Mouse (Mus musculus) ovary, postnatal 14 days (tissue): ENCODE results near the gene Dlgap1.
A peak's percentile ranks its signal among the peaks of the same experiment; 100 is the strongest.

Experiments used
- DNase-seq: peaks from one replicate; pipeline ENCODE4 v3.0.0; 2022; ENCODE audit warnings: low spot score

Dlgap1 gene

DNA sequence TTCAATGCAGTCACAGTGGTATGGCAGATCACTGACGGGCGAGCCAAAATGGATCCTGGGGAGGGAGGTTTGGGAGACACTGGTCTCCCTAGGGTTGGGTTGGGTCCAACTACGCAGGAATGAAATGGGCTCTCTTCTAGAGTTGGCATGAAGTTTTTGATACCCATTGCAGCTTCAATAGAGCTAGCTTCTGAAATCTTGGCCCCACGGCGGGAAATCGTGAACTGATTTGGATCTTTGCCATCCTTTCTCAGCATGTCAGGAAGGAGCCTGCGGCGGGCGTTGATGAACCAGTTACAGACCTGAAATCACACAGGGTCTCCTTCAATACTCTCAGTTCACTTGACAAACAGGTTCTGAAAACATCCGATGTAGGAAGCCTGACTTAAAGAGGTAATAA is 876.1 kb downstream of the Dlgap1 start:
- no peak for DNase-seq

DNA sequence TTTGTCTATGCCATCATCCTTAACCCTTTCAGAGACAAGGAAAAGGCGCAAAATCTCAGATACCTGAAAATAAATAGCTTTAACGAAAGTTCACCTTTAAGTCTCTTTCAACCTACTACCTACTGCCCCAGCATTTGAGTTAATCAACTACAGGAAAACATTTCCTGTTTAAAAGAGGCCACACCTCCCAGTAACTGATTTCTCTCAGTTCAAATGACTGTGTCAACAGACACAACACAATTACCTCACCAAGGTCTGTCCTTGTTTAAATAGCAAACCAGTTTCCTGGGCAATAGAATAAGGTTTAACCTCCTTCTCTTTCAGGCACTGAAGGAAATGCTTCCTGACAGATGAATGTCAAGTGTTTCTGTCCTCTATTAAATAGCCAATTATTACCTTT is 876.7 kb downstream of the Dlgap1 start:
- no peak for DNase-seq

DNA sequence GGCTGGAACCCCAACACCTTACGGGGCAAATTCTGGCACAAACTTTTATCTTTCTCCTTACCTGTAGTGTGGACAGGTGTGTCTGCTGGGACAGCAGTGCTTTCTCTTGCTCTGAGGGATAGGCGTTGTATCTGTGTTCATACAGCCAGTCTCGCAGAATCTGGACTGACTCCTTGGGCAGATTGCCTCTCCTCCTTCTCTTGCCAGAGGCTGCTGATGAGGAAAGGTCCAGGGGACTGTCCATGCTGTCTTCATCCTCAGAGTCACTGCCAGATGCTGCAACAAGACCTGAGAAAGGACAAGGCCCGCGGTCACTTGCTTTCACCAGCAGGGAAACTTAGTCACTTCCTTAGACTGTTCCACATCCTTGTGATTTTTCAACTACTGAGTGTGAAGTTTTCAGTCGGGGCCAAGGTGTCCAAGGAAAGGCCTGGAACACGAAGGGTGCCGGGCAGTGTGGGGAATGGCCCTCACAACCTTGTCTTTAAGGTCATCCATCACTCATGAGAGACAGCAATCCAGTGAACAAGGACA is 877.3 kb downstream of the Dlgap1 start:
- no peak for DNase-seq

DNA sequence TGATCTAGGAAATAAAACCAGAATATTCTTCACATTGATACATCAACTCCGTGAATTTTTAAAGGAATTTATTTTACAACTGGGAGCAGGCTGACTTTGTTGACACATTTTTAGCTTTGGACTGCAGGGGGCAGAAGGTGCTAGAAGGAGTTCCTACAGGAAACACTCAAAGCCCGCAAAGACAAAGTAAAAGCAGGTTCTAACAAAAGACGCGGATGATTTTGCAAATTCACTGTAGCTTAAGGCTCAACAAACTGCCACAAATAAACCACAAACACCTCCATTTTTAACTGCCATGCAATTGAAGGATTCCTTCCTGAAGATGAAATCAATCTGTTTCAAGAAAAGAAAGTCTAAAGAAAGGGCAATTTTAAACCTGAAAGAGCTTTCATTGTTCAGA is 878.2 kb downstream of the Dlgap1 start:
- no peak for DNase-seq

DNA sequence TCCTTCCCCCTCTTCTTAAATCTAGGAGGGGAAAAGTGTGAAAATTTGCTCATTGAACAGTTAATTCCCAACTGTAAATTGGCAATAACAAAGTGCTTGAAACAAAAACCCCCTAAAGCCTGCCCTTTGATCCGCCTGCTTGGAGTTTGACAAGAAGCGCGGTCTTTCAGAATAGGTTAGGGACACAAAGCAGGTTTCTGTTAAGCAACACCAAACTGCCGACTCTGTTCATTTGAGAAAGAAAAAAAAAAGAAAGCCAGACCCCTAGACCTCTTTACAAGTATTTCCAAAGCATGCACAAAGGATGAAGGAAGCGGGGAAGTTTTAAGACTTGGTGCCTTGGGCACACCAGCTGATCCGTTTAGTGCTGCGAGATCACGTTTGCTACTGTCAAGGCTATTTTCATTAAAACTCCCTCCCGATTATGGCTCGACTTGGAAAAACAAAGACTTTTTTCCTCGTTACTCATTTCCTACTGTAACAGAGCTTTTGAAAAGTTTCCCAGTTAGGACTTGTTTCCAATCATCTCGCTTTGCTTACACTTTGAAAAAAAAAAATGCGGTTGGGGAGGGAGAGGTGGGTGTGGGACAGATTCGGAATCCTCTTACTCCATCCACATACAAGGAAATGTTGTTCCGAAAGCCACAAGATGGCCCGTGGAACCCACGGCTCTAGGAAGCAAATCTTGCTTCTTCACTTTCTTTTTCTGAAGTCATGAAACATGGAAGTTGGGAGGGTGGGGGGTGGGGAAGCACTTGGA is 879.1 kb downstream of the Dlgap1 start:
- no peak for DNase-seq

- DNase-seq, result no peak
Measured at GRCm38 (mm10) chr17:70848511-70849398, 879.9 kb downstream of the Dlgap1 start.

DNA sequence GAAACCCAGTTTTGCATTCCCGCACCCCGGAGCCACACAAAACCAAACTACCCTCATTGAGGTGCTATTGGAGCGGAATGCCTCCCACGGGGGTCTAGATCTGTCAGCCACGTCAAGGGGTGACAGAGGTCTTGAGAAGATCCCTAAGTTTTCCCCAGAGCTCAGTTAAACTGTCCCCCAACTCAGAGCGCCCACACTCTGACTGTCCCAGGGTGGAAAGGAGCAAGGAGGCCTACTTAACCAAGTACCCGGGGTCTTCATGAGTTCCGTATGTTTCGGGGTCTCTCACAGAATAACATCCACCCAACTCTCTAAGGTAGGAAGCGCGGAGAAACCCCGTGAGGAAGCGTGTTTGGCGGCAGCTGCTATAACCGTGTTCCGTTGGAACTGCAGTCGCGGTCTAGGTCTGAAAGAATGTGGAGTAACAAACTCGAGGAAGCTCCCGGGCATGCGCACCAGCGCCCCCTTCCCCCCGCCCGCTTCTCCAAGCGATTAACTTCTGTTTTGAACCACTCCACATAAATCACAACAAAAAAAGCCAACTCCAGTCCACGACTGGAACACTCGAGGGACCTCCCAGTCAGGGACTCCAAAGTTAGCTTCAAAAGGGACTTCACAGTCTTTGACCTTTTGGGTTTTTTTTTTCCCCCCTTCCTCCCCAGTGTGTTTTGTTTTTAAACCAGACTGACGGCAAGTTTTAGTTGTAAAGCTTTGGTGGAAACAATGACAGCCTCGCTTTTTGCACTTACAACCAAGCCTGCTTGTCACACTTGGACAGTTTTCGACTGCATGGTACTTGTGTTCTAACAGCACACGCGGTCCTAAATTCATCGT is 880.7 kb downstream of the Dlgap1 start:
- peak; percentile 87 for DNase-seq

- peak; percentile 57 for DNase-seq
Measured at GRCm38 (mm10) chr17:70850233-70850995, 881.5 kb downstream of the Dlgap1 start.

- peak; percentile 72 for DNase-seq
Measured at GRCm38 (mm10) chr17:70850996-70851991, 882.4 kb downstream of the Dlgap1 start.

GRCm38 (mm10) chr17:70852011-70852685 is 883.3 kb downstream of the Dlgap1 start:
- no peak for DNase-seq

DNA sequence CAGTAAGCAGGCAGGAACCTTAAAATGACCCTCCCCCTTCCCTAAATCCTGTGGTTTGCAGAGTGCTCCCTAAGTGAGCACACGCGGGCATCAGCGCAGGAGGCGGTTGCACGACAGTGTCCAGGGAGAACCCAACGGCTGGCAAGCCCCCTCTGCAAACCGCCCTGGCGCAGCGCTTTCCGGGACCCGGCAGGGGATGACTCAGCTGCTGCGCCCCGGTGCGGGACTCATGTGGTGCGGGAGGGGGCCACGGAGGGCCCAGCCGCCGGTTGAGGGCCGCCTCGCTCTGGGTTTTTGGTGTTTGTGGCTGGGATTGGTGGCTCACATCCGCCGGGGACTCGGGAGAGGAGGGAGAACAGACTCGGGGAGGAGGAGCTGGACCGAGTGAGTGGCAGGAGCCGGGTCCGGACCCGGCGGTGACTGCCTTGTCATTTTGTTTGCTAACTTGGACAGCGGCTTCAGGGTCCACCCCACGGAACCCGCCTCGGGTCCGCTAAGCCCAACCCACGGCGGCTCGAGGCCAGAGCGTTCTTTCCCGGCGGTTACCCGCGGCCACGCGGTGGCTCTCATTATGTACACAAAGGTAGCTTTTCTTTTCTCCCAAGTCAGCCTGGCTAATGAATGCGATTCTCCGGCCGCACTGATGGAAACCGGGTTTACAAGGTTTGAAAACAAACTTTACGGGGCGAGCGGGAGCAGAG is 884.0 kb downstream of the Dlgap1 start:
- peak; percentile 61 for DNase-seq

DNA sequence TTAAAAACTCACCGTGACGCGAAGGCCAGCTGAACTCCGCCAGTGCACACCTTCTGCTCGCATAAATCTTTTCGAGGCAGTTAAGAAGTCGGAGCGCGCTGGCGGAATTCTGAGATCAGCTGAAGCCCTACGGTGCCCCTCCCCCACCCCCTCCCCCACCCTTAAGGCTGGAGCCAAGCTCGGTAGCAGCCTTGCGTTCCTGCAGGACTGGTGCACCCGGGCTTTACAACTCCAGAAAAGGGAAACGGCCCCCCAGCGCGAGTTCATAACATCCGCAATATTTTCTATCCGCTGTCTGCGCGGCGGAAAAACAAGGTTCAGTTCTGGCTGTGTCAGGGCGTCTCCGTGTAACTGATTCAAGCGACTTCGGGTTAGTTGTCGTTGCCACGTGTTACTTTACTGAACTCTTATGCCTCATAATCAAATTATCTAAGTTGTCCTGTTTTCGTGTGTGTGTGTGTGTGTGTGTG is 884.6 kb downstream of the Dlgap1 start, which contains the start of gene Tgif1:
TSS of gene Tgif1 (minus strand) at position 111 of the 470 bp plus-strand sequence.
- DNase-seq, result no peak

DNA sequence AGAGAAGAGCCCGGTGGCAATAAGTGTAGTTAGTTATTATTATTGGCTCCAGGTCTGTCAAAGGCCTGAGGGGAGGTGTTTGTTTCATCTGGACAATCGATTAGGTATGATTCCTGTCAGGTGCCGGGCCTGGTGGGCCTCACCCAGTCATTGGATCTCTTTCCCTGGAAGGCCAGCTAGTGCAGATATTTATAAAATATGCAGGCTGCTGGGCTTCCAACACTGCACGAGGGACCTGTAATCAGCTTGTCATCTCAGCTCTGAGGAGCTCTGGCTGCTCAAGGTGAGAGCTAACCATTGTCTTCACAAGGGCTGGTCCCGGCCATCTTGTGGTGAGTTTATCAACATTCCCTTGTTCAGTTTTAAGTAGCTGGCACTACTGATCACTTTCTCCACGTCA is 885.1 kb downstream of the Dlgap1 start:
- no peak for DNase-seq

DNA sequence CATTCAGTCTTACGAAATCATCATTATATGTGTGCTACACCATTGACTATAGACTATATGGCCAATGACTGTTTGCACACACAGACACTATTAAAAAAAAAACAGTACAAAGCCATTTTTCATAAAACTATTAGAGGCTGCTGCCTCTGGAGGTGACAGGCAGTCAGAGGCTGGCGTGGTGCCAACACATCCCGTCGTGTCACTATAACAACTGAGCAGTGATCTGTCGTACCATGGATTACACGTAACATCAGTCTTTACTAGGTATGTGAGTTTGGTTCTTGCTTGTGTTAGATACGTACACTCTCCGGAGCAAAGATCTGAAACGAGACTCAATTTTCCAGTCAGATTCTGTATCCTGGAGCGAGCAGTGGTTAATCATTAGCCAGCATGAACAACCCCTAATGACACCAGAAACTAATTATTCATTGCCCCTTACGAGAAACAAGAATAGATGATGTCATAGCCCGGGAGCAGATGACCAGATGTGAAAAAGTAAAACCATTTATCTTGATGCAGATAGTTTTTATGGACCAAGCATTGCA is 888.1 kb downstream of the Dlgap1 start:
- DNase-seq, result no peak

DNA sequence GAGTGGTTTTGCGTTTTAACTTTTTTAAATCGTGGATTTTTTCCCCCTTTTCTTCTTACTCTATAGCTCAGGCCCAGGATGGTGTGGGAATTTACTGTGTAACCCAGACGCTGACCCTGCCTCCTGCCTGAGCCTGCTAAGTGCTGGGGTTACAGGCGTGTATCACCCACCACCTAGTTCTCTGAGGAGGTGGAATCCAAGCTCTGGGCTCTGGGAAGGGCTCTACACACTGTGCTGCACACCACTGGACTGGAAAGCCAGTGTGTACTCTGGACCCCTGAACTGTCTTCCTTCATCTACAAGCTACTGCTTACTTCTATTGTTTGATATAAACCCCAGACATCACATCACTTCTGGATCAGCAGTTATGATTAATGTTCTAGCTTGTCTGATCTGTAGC is 889.9 kb downstream of the Dlgap1 start:
- no peak for DNase-seq

- no peak for DNase-seq
Measured at GRCm38 (mm10) chr17:70864117-70864516, 895.2 kb downstream of the Dlgap1 start.

DNA sequence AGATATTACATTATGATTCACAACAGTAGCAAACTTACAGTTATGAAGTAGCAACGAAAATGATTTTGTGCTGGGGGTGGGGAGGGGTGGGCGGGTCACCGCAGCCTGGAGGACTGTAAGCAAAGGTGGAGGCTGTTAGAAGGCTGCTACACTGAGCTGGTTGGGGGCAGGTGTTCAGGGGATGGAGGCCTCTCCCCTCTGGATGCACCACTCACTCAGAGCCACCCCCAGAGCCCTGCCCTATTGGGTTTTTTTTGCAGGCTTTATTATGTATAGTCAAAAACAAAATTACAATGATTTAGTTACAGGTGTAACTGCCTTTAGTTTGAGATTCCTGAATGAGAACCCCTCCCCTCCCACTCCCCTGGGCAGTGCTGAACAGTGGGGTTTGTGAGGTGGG is 895.8 kb downstream of the Dlgap1 start:
- DNase-seq, result no peak

GRCm38 (mm10) chr17:70865060-70865604 is 896.3 kb downstream of the Dlgap1 start:
- DNase-seq, result no peak
